Mouse (Mus musculus): Measurements from ENCODE around the gene Tmem59l.

- no peak for TF ChIP-seq CTCF (IDR thresholded peaks at IDR 0.05; ENCODE audit: borderline replicate concordance, insufficient read depth, low read depth, low read length)
- no peak for TF ChIP-seq POLR2A (IDR thresholded peaks at IDR 0.05; ENCODE audit: borderline replicate concordance, insufficient read depth, low read length)
These were observed 31.9 kb upstream of the Tmem59l start for GRCm38 (mm10) chr8:70519043-70519442.

Measured in cerebellum, adult 2 months (tissue).